Mouse (Mus musculus): ENCODE data around the gene Steap2. TPM values are rescaled to one million over a fixed set of nuclear protein-coding genes. Genes with fewer than 3 reads are reported as not detected.

The Steap2 gene
- total and polyA plus RNA-seq, 2 experiments from 2014 or later, result 4.8 to 14.7 TPM

- no peak overlapping the region for H3K4me3 ChIP-seq (ENCODE audit: low read depth, low read length)
- TF ChIP-seq CTCF (IDR thresholded peaks at IDR 0.05), result no peak
- H3K4me2 ChIP-seq (ENCODE audit: low read depth, low read length, poor library complexity, severe bottlenecking), result no peak overlapping the region
- H3K36me3 ChIP-seq (ENCODE audit: insufficient read depth, low read length), result no peaks in the 10 kb centered on the region
- no peak overlapping the region for H3K9ac ChIP-seq (replicated peaks; ENCODE audit: low read length, poor library complexity, severe bottlenecking)
- H3K9me3 ChIP-seq (ENCODE audit: low read length), result no peaks in the 10 kb centered on the region
- 74% methylated on average over 3 of the region's 3 CpGs for WGBS
- H3K27me3 ChIP-seq (ENCODE audit: insufficient read depth, low read length), result no peaks in the 10 kb centered on the region
- DNase-seq (ENCODE audit: low spot score) (no peak), ATAC-seq (ENCODE audit: low FRiP score) (no peak)
- H3K4me1 ChIP-seq (ENCODE audit: insufficient read depth, low read length), result no peaks in the 10 kb centered on the region
- H3K27ac ChIP-seq (ENCODE audit: low read depth, low read length), result no peak overlapping the region
Observed at GRCm38 (mm10) chr5:5625491-5625890, 68.9 kb downstream of the Steap2 start.

- Histone ChIP-seq H3K27me3 (ENCODE audit: insufficient read depth, low read length) (no peaks in the 10 kb centered on the region), H3K4me2 (ENCODE audit: low read depth, low read length, poor library complexity, severe bottlenecking) (no peak overlapping the region), H3K27ac (ENCODE audit: low read depth, low read length) (no peak overlapping the region), H3K9ac (replicated peaks; ENCODE audit: low read length, poor library complexity, severe bottlenecking) (no peak overlapping the region), H3K9me3 (ENCODE audit: low read length) (no peaks in the 10 kb centered on the region), H3K4me1 (ENCODE audit: insufficient read depth, low read length) (no peaks in the 10 kb centered on the region), H3K36me3 (ENCODE audit: insufficient read depth, low read length) (no peaks in the 10 kb centered on the region), H3K4me3 (ENCODE audit: low read depth, low read length) (no peak overlapping the region)
- no peak for ATAC-seq (ENCODE audit: low FRiP score)
- no peak for DNase-seq (ENCODE audit: low spot score)
- no peak for TF ChIP-seq CTCF (IDR thresholded peaks at IDR 0.05)
- WGBS, result 67% methylated on average over 4 of the region's 4 CpGs
Observed at GRCm38 (mm10) chr5:5618329-5618728, 76.0 kb downstream of the Steap2 start.

Other genes starting within 250 kb of the Steap2 start
- gene 1700015F17Rik, start 215.4 kb downstream of the Steap2 start, total RNA-seq (2014; rRNA removed), result 0.42 TPM in 1 of 2 replicates, not detected in the other
- gene 1700015F17Rik, start 215.4 kb downstream of the Steap2 start, polyA plus RNA-seq (2015; fragmentation: Nextera tagmentation; extraction: Ambion mirVana), result 0.22 and 0.33 TPM in 2 replicates
- 16.7 and 21.4 TPM in 2 replicates for gene Cldn12, start 179.6 kb downstream of the Steap2 start, total RNA-seq (2014; rRNA removed)
- gene Cldn12, start 179.6 kb downstream of the Steap2 start, polyA plus RNA-seq (2015; fragmentation: Nextera tagmentation; extraction: Ambion mirVana), result 13.9 and 14.5 TPM in 2 replicates
- 15.5 and 21.7 TPM in 2 replicates for gene Gtpbp10, start 135.0 kb downstream of the Steap2 start, total RNA-seq (2014; rRNA removed)
- gene Gtpbp10, start 135.0 kb downstream of the Steap2 start, polyA plus RNA-seq (2015; fragmentation: Nextera tagmentation; extraction: Ambion mirVana), result 10.5 and 10.6 TPM in 2 replicates
- 8.7 and 11.5 TPM in 2 replicates for gene Gm8773, start 120.8 kb downstream of the Steap2 start, total RNA-seq (2014; rRNA removed)
- 11.9 and 12.2 TPM in 2 replicates for gene Gm8773, start 120.8 kb downstream of the Steap2 start, polyA plus RNA-seq (2015; fragmentation: Nextera tagmentation; extraction: Ambion mirVana)
- gene Cfap69, start 30.3 kb downstream of the Steap2 start, total RNA-seq (2014; rRNA removed), result 9.3 and 13.8 TPM in 2 replicates
- gene Cfap69, start 30.3 kb downstream of the Steap2 start, polyA plus RNA-seq (2015; fragmentation: Nextera tagmentation; extraction: Ambion mirVana), result 8.4 and 9.0 TPM in 2 replicates
- 0.71 TPM in 1 of 2 replicates, not detected in the other for gene Steap1, start 54.7 kb upstream of the Steap2 start, total RNA-seq (2014; rRNA removed)
- 0.63 and 0.65 TPM in 2 replicates for gene Steap1, start 54.7 kb upstream of the Steap2 start, polyA plus RNA-seq (2015; fragmentation: Nextera tagmentation; extraction: Ambion mirVana)

Data from midbrain, postnatal 0 days (tissue).